Mouse (Mus musculus) lung, embryonic 16.5 days (tissue): ENCODE results near the gene Lrrc4. TPM values are rescaled to one million over a fixed set of nuclear protein-coding genes. Genes with fewer than 3 reads are reported as not detected.

ENCODE experiments used
- ATAC-seq: fragments of 200-750 bp; cut with Nextera tagmentation; 2 replicates; pipeline ENCODE4 v1.8.0; 2017; ENCODE audit warnings: low read depth, mild to moderate bottlenecking, moderate library complexity
- H3K27ac ChIP-seq: fragments of 300-500 bp; sonication (generic); 2 replicates; pipeline ENCODE4 v1.5.1; 2014; ENCODE audit warnings: mild to moderate bottlenecking, control low read depth, low read length
- H3K27me3 ChIP-seq: fragments of 300-500 bp; sonication (generic); 2 replicates; pipeline ENCODE4 v1.6.1; 2014; ENCODE audit warnings: low read depth, low read length, mixed read lengths; ENCODE audit not compliant: control insufficient read depth, insufficient read depth
- H3K36me3 ChIP-seq: fragments of 300-500 bp; sonication (generic); 2 replicates; pipeline ENCODE4 v1.6.1; 2014; ENCODE audit warnings: low read length; ENCODE audit not compliant: control insufficient read depth, insufficient read depth
- H3K4me1 ChIP-seq: fragments of 300-500 bp; sonication (generic); replicated peaks from 2 replicates; pipeline ENCODE4 v1.6.1; 2014; ENCODE audit warnings: low read length, mixed read lengths; ENCODE audit not compliant: control insufficient read depth, insufficient read depth
- H3K4me2 ChIP-seq: fragments of 300-500 bp; sonication (generic); 2 replicates; pipeline ENCODE4 v1.6.1; 2014; ENCODE audit warnings: low read depth, low read length, control low read depth
- H3K4me3 ChIP-seq: fragments of 300-500 bp; sonication (generic); 2 replicates; pipeline ENCODE4 v1.5.1; 2014; ENCODE audit warnings: mild to moderate bottlenecking, low read length, control low read depth
- H3K9ac ChIP-seq: fragments of 300-500 bp; sonication (generic); 2 replicates; pipeline ENCODE4 v1.6.1; 2014; ENCODE audit warnings: low read length, control low read depth
- H3K9me3 ChIP-seq: fragments of 300-500 bp; sonication (generic); 2 replicates; pipeline ENCODE4 v1.6.1; 2016; ENCODE audit warnings: low read length; ENCODE audit not compliant: control insufficient read depth
- WGBS: fragments of 180-500 bp; shearing (Covaris S2); extraction: QIAGEN DNeasy Blood & Tissue Kit; methylation state at CpG from one replicate; pipeline ENCODE4 v1.1.7; 2014; 5-methylcytosine and 5-hydroxymethylcytosine counted together
- polyA plus RNA-seq: library from polyadenylated mRNA; unstranded; fragments of >200 nt; fragmentation: Nextera tagmentation; extraction: Ambion mirVana; gene quantifications from 2 replicates; pipeline ENCODE4 v1.2.1, GENCODE M21; 2015

Lrrc4 gene
- polyA plus RNA-seq, 1 experiment from 2014 or later: 0.19 TPM

DNA sequence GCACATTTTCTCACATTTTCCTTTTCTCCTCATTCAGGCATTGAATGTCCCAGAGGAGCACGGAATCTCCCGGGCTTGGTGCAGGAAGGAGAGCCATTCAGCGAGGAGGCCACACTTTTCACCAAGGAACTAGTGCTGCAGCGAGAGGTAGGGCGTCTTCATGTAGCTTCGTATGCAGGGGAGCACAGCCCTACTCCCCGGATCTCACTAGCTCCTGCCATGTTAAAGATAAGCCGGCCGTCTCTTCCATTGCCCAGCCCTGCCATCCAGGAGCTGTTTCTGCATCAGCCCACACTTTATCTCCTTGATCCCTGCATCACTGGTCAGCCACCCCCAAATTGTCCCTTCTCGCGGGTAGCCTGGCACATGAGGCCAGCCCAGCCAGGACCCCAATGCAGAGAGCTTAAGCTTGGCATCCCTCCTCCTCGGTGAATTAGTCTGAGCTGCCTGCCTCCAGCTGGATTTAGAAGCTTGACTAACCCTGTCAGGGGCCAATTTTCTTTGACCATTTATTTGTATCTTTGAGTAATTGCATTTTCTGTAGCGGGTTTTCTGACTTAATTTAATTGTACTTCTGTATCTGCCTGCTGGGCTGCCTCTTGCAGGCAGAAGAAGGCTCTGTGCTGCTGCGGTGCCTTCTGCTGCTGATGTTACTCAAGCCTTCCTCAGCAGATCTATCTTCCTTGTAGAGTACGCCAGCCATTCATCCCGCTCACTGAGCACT lies 35.6 kb downstream of the Lrrc4 start:
- Histone ChIP-seq H3K9ac (no peak overlapping the region), H3K27me3 (no peaks in the 10 kb centered on the region), H3K4me2 (no peak overlapping the region), H3K4me1 (no peaks in the 10 kb centered on the region; the same call in 1 of the 2 replicates), H3K4me3 (no peak overlapping the region), H3K27ac (no peak overlapping the region), H3K9me3 (no peaks in the 10 kb centered on the region), H3K36me3 (peaks cover 3% of the 10 kb centered on the region; the same call in 1 of the 2 replicates)
- WGBS: 85% methylated on average over 16 of the region's 16 CpGs
- ATAC-seq: no peak

DNA sequence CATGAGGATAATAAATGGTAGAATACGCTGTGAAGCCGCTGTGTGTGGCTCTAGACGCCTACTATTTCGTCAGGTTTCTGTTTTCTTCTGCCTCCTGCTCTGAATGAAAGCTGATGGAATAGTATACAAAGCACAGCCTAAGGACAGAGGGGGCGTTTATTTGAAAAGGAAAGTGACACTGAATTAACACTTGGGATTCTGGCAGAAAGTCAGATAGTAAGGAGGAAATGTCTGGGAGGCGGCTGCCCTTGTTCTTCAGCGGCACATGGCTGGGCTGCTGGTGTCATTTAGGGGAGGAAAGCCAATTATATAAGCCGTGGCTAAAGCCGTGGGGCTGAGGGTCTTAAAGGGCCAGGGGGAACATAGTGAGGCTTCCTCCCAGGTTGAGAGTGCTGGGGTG lies 36.2 kb downstream of the Lrrc4 start:
- Histone ChIP-seq H3K4me1 (no peaks in the 10 kb centered on the region; the same call in 1 of the 2 replicates), H3K4me2 (no peak overlapping the region), H3K27ac (no peak overlapping the region), H3K27me3 (no peaks in the 10 kb centered on the region), H3K36me3 (peaks cover 3% of the 10 kb centered on the region; the same call in 1 of the 2 replicates), H3K9ac (no peak overlapping the region), H3K9me3 (no peaks in the 10 kb centered on the region), H3K4me3 (no peak overlapping the region)
- WGBS: 41% methylated on average over 9 of the region's 9 CpGs
- no peak for ATAC-seq

DNA sequence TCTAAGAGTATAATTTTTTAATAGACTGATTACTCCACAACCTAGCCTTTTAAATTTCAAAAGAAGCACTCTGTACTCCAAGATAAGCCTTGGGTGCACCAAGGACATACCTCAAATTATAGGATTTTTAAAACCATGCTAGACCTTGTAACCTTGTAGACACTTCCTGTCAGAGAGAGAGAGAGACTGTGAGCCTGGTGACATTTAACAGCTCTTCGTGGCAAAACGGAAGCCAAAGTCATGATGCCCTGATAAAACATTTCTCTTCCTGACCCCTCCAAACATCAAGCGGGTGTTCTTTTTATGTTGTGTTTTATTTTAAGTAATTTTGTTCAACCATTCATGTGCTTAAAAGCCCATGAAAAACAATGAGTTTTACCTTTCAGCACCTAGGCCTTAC lies 39.7 kb downstream of the Lrrc4 start:
- no peaks in the 10 kb centered on the region for H3K9me3 ChIP-seq
- H3K4me2 ChIP-seq: no peak overlapping the region
- H3K4me3 ChIP-seq: no peak overlapping the region
- WGBS: 62% methylated on average over 3 of the region's 3 CpGs
- H3K27ac ChIP-seq: no peak overlapping the region
- no peak for ATAC-seq
- H3K9ac ChIP-seq: no peak overlapping the region
- peaks cover 3% of the 10 kb centered on the region; the same call in 1 of the 2 replicates for H3K36me3 ChIP-seq
- H3K27me3 ChIP-seq: no peaks in the 10 kb centered on the region
- H3K4me1 ChIP-seq: no peaks in the 10 kb centered on the region; the same call in 1 of the 2 replicates

DNA sequence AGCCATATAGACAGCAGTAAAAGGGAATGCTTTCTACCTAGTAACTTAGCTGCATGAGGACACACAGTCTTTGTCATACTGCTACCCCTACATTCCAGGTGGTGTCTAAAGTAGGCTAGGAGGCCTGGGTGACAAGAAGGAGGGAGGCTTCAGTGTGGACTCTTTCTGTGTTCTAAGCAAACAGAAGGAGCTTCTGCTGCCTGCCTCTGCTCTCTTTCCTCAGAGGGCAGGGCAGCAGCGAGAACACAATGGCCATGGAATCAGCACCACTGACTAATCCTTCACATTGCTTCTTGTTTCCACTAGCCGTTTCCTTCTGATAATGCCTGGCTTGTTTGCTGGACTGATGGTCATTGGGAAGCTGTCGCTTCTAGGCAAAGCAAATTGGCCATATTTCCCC lies 40.4 kb downstream of the Lrrc4 start:
- Histone ChIP-seq H3K9ac (no peak overlapping the region), H3K4me1 (no peaks in the 10 kb centered on the region; the same call in 1 of the 2 replicates), H3K36me3 (0 out of 2 replicates have a peak, but pooled peaks cover under 1% of the 10 kb centered on the region), H3K4me2 (no peak overlapping the region), H3K4me3 (no peak overlapping the region), H3K27ac (peak overlapping the region; percentile 28; the same call in 1 of the 2 replicates), H3K9me3 (no peaks in the 10 kb centered on the region), H3K27me3 (no peaks in the 10 kb centered on the region)
- 50% methylated on average over 3 of the region's 3 CpGs for WGBS
- ATAC-seq: no peak

DNA sequence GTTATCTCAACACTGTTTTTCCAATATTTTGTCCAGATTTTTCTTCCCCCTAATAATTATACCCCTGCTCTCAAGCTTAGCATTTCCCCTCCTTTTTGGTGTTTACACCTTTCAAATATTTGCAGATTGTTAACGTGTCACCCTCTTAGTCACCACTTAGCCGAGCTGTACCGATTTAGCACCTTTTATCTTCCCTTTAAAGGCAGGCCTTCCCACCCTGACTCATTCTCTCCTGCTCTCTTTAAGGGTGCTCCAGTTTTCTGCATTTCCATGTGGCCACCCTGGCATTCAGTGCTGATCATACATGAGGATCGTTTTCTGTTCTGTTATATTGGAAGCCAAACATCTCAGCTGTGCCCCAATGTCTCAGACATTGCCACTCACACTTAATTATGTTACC lies 41.9 kb downstream of the Lrrc4 start:
- Histone ChIP-seq H3K4me1 (peaks cover 8% of the 10 kb centered on the region), H3K4me3 (no peak overlapping the region), H3K9ac (no peak overlapping the region), H3K27ac (no peak overlapping the region), H3K4me2 (no peak overlapping the region), H3K9me3 (no peaks in the 10 kb centered on the region), H3K36me3 (no peaks in the 10 kb centered on the region), H3K27me3 (no peaks in the 10 kb centered on the region)
- ATAC-seq: no peak
- WGBS: 34% methylated on average over 4 of the region's 4 CpGs

DNA sequence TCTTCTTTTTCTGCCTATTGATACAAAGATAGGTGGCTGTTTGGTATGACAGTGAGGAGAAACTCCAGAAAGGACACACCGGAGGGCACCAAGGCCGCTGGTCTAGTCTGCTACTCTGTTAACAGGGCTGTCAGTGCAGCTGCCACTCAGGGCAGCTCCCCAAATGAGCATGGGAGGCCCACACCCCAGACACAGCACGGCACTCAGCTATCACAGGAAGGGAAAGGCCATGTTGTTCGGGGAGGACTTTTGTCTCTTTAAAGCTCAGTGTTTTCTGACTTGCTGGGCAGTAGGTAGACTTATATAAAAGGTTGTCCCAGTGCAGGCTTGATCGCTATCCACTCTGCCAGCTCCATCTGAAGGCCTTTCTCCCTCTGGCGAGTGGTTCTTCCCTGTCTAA lies 44.4 kb downstream of the Lrrc4 start:
- no peak for ATAC-seq
- peaks cover 8% of the 10 kb centered on the region for H3K4me1 ChIP-seq
- H3K27ac ChIP-seq: no peak overlapping the region
- no peaks in the 10 kb centered on the region for H3K9me3 ChIP-seq
- H3K4me2 ChIP-seq: no peak overlapping the region
- 76% methylated on average over 6 of the region's 6 CpGs for WGBS
- H3K9ac ChIP-seq: no peak overlapping the region
- no peak overlapping the region for H3K4me3 ChIP-seq
- H3K27me3 ChIP-seq: no peaks in the 10 kb centered on the region
- H3K36me3 ChIP-seq: no peaks in the 10 kb centered on the region

DNA sequence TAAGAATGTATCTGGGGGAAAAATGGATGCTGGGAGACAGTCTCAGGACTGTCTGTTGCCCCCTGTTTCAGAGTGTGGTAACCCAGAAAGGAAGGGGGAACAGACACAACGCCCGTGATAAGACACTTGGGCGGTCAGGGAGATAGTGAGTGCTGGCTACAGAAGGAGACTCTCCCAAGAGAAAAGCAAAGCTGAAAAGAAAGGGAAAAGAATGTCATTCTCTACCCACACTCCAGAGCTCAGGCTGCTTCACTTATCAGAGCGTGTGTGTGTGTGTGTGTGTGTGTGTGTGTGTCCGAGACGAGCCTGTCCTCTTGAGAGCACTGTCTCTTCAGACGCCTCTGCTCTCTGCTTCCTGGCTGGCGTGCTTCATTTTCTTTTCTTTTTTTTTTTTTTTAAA lies 45.8 kb downstream of the Lrrc4 start:
- Histone ChIP-seq H3K27ac (no peak overlapping the region), H3K9me3 (no peaks in the 10 kb centered on the region), H3K4me2 (no peak overlapping the region), H3K4me3 (no peak overlapping the region), H3K9ac (no peak overlapping the region), H3K27me3 (no peaks in the 10 kb centered on the region), H3K36me3 (no peaks in the 10 kb centered on the region), H3K4me1 (peaks cover 11% of the 10 kb centered on the region; the same call in 1 of the 2 replicates)
- peak; percentile 35; the same call in 1 of the 2 replicates for ATAC-seq
- 60% methylated on average over 8 of the region's 8 CpGs for WGBS

DNA sequence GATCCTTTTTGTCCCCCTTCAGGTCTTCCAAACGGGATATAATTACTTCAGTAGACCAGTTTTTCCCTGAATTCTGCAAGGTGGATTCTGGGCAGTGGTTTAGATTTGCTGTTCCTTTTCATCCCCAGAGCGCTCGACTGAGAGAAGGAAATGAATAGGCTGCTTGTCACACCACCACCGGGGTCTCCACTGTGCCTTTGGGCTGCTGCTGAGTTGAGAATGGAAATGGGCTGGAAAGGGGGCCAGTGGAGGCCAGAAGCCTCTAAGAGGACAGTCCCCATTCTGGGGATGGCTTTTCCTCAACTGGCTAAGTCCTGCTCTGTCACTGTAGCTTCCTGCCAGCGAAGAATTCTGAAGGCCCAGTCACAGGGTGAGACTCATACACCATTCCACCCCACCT lies 47.6 kb downstream of the Lrrc4 start:
- H3K9me3 ChIP-seq: no peaks in the 10 kb centered on the region

DNA sequence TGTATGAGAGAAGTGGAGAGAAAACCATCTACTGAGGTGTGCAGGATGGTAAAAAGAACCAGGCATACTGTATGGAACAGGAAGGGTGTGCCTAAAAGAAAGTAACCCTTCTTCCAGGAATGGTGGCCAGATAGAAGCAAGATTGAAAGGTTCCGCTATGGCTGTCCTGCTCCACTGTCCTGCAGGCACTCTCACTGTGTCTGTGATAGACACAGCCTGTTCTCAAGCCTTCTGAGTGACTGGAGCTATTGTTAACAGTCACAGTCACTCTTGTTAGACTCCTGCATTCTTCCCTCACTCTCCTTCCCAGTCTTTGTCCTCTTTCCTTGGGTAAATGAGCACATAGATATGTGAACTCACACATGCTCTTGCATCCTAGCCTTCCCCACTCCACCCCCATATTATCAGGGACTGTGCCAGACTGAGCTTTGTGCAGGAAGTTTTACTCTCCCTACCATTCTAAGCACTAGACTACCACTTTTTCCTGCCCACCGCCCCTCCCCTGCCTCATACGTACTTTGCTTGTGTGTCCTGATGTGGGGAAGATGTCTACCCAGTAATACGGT lies 48.4 kb downstream of the Lrrc4 start:
- Histone ChIP-seq H3K9me3 (no peaks in the 10 kb centered on the region), H3K27ac (no peak overlapping the region), H3K4me3 (no peak overlapping the region), H3K9ac (no peak overlapping the region), H3K4me2 (no peak overlapping the region), H3K4me1 (peaks cover 11% of the 10 kb centered on the region; the same call in 1 of the 2 replicates), H3K36me3 (no peaks in the 10 kb centered on the region), H3K27me3 (no peaks in the 10 kb centered on the region)
- no peak for ATAC-seq
- WGBS: 81% methylated on average over 4 of the region's 4 CpGs

More for the DNA sequence above, 47.6 kb downstream of the Lrrc4 start:
- Histone ChIP-seq H3K36me3 (no peaks in the 10 kb centered on the region), H3K27me3 (no peaks in the 10 kb centered on the region), H3K27ac (no peak overlapping the region), H3K9ac (no peak overlapping the region), H3K4me2 (no peak overlapping the region), H3K4me3 (no peak overlapping the region), H3K4me1 (peaks cover 11% of the 10 kb centered on the region; the same call in 1 of the 2 replicates)
- ATAC-seq: no peak
- WGBS: 84% methylated on average over 5 of the region's 5 CpGs
